Mouse (Mus musculus) liver, adult 2 months (tissue): ENCODE measurements around the gene Suco.

Experiments
- CTCF ChIP-seq: fragments of 200-500 bp; IDR thresholded peaks from 2 replicates; pipeline ENCODE4 v1.5.1; 2011; ENCODE audit warnings: low read depth, low read length, control low read depth
- POLR2A ChIP-seq: fragments of 200-500 bp; IDR thresholded peaks from 2 replicates; pipeline ENCODE4 v1.6.1; 2011; ENCODE audit warnings: low read length, control low read depth; ENCODE audit not compliant: insufficient read depth; ENCODE audit errors: extremely low read depth

- TF ChIP-seq CTCF = no peak
- no peak for TF ChIP-seq POLR2A
Measured at GRCm38 (mm10) chr1:161887679-161888260, 11.3 kb upstream of the Suco start.
